Mouse (Mus musculus): ENCODE results near the gene Mafb.

Mafb gene

DNA sequence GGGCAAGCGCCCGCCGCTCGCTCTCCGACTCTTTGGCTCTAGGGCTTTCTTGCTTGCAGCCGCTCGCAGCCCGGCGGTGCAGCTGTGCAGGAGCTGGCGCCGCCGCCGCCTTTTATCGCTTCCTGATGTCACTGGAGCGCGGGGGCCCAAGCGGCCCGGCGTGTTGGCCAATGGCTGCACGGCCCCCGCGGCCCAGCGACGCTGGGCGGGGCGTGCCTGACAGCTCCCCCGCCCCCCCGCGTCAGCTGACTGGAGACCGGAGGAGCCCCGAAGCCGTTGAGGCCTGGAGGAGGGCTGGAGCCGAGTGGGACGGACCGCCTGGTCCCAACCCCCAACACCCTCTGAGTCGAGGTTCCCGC lies at the start of gene Mafb:
TSS of gene Mafb (minus strand) at position 86 of the 359 bp plus-strand sequence.
- peak; percentile 72 for ATAC-seq (ENCODE audit: low TSS enrichment)

DNA sequence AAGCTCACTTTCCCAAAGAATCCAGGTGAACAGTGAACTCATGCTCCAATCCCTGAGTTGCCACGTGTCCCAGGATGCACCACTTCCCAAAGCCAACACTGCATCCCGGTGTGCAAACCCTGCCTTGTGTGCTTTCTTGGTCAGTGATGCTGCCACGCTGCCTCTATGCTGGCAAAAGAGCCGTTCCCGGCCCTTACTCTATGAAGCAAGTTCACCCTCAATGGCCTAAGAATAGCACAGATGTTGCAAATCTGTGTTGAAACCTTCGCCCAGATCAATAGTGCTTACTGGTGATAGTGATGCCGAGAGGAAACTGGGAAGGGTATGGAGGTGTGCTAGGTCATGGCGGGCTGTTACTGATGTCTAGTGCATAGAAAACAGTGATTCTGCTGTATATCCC lies 48.3 kb upstream of the Mafb start:
- no peak for ATAC-seq (ENCODE audit: low TSS enrichment)

DNA sequence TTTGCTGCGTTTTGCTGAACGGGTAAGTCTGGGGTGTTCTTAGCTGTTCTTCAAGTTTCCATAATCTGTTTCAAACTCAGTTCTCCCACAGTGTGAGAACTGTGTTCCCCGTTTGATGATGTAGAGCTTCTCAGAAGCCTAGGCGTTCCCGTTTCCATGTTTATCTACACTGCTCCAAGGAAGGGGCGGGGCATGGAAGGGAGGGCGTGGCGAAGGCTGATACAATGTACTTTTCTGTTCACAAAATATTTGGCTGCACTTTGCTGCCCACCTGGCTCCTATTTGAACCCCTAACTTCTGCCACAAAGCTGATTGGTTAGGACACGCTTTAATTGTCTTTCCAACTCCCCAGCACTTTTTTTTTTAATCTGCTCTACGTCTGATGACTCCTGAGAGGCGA lies 47.9 kb upstream of the Mafb start:
- no peak for ATAC-seq (ENCODE audit: low TSS enrichment)

DNA sequence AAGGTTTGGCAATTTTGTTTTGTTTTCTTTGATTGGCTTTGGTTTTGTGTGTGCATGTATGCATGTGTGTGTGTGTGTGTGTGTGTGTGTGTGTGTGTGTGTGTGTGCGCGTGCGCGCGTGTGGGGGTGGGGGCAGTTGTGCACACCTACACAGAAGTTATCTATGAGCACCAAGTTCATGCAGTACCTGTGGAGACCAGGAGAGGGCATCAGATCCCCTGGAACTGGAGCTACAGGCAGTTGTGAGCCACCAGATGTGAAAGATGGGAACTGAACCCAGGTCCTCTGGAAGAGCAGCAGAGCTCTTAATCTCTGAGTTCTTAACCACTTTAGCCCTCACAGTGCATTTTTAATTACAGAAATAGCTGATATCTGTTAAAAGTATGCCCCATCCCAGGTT lies 47.1 kb upstream of the Mafb start:
- ATAC-seq (ENCODE audit: low TSS enrichment): no peak

DNA sequence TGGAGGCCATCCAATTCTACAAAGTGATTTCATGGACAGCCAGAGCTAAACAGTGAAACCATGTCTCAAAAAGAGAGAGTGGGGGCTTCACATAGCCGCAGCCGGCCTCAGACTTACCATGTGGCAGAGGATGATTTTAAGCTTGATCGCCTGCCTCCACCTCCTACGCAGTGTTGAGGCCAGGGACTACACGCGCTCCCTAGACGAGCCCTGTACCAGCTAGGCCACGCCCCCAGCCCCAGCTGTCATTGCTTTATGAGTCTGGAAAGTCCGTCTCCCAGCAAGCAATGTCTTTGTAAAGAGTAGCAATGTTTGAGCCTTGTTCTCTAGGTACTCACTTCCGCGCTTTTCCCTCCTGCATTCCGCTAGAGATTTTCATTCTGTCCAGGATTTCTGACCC lies 46.2 kb upstream of the Mafb start:
- no peak for ATAC-seq (ENCODE audit: low TSS enrichment)

DNA sequence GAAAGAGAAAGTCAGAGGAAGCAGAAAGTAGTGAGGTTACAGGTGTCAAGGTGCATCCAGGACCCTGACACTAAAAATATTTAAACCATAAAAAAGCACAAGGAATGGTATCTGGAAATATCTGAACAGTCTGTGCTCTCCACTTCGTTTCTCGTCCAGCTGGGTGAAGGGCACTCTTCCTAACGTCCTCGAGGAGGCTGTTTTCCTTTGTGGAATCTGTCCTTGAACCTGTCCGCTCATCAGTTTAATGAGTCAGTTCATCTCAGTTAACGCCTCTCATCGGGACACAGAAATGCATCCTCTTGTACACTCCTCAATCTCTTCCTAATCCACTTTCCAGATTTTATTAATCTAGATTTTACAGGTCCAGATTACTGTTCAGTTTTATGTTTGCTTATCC lies 44.6 kb upstream of the Mafb start:
- no peak for ATAC-seq (ENCODE audit: low TSS enrichment)

DNA sequence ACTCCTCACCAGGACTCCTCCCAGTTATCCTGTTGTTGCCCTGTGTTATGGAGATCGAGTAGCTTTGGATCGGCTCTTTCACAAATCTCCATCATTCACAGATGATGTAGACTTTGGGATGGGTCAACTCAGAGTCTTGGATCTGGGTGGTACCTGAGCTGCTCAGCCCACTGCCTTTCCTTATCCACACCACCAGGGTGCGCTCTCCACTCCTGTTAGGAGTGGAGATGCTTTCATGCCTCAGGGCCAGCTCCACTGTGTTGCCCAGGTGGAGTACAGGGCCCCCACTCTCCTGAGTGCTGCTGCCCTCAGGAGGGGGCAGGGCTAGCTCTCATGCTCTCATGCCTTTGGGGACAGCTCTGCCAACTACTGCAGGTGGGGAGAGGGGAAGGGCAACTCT lies 40.9 kb upstream of the Mafb start:
- ATAC-seq (ENCODE audit: low TSS enrichment): no peak

DNA sequence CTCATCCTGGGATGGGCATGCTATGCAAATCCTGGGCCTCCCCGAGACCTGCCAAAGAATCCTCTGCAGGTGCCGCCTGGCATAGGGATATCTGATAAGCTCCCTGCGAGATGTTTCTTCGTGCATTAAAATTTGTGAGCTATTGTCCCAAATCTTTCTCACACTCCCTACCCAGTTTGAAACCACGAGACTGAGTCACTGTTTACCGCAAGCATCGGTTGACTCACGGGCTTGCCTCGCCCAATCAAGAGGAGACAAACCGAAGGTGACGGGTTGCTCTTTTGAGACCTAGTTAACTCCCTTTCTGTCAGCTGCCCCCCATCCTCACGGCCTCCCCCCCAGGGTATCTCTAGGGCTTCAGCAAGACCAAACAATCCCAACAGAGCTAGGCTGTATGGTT lies 30.9 kb upstream of the Mafb start:
- ATAC-seq (ENCODE audit: low TSS enrichment): no peak

DNA sequence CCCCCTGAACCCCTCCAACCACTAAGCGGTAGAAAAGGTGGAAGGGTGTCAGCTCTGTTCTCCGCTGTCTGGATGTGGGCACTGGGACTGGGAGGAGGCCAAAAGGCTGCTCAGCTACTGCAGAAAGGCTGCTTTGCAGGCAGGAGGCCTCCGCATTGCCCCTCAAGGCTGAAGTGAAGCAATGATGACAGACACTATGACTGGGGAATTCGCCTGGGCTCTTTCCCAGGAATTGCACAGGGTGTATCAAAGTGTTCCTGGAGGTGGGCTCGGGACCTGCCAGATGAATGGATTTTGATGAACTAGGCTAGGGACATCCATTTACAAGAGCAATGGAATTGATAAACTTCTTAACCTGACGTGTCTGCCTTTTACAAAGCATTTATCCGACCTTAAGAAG lies 27.9 kb upstream of the Mafb start:
- no peak for ATAC-seq (ENCODE audit: low TSS enrichment)

DNA sequence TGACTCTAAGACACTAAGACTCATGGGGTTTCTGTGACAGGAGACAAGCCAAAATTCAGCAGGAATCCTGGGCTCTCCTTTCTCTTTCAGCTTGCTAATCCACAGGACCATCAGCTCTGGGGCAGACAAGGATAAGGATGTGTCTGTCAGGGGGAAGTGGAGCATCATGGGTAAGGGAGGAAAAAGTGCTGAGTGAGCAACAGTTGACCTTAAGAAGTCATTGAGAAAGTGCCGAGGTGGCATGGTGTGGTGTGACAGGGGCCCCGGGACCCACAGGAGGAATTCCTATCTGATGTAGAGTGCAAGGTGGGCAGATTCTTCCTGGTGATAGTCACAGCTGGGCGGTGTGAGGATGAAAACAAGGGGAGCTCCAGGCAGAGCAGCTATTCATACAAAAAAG lies 25.8 kb upstream of the Mafb start:
- ATAC-seq (ENCODE audit: low TSS enrichment): no peak

DNA sequence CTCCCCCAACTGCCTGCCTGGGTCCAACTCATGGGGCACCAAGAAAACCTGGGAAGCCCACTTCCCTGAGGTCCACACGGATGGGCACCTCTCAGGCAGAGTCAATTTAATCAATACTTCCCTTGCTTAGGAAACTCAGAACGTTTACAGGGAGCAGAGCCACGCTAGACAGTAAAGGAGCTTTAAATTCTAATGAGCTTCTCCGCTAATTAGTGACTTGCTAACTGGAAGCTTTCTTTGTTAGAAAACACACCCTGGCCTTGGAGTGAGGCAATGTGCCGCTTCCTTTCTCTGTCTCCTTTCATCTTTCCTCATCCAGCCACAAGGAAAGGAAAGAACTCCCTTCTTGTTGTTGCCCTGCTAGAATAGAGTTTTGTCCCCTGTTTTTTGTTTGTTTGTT lies 21.7 kb upstream of the Mafb start:
- no peak for ATAC-seq (ENCODE audit: low TSS enrichment)

DNA sequence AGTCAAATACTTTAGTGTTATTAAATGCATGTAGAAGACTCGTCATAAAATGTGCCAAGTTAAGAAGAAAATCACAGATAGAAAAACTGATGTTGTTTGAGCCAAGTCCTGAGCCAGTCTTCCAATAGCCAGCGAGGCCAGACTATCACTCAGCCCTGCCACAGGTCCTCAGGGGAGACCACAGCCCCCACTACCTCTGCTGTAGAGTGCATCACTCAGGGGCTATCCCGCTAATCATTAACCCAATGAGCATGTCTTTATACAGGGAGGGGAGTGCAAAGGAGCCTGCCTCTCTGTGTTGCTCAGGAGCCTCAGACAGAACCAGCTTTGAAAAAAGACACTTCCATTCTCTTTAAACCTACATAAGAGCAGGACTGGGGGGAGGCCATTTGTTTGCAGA lies 16.6 kb upstream of the Mafb start:
- no peak for ATAC-seq (ENCODE audit: low TSS enrichment)

DNA sequence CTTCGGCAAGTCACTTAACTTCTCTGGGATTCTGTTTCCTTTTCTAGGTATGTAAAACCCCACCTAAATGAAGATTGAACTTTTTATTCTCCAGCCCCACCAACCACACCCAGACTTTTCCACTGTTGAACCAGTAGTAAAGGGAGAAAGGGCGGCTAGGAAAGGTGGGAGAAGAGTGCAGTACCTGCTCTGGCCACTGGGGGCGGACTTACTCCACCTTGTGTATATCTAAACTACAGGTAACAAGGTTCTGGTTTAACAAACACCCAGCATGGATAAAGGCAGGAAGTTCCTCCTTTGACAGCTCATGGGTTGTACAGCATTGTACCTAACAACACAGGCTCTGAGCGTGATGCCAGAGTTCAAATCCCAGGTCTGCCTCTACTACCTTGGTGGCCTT lies 11.4 kb upstream of the Mafb start:
- no peak for ATAC-seq (ENCODE audit: low TSS enrichment)

DNA sequence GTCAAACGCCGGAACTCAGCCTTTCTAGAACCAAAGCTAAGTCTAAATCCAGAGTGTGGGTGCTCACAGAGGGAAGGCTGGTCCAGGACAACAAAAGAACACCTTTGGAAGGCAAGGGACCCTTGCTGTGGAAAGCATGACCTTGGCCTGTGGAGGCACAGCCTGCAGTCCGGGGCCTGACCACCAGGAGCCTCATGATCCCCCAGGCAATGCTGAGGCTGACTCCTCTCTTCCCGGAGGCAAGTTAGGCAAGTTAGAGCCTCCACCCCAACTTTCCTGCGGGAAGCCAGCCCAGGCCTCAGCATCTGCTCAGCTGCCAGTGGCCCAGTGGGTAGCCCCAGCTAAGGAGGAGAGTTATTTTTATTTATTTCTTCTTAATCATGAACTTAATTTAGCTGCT lies 9.4 kb upstream of the Mafb start:
- ATAC-seq (ENCODE audit: low TSS enrichment): no peak

DNA sequence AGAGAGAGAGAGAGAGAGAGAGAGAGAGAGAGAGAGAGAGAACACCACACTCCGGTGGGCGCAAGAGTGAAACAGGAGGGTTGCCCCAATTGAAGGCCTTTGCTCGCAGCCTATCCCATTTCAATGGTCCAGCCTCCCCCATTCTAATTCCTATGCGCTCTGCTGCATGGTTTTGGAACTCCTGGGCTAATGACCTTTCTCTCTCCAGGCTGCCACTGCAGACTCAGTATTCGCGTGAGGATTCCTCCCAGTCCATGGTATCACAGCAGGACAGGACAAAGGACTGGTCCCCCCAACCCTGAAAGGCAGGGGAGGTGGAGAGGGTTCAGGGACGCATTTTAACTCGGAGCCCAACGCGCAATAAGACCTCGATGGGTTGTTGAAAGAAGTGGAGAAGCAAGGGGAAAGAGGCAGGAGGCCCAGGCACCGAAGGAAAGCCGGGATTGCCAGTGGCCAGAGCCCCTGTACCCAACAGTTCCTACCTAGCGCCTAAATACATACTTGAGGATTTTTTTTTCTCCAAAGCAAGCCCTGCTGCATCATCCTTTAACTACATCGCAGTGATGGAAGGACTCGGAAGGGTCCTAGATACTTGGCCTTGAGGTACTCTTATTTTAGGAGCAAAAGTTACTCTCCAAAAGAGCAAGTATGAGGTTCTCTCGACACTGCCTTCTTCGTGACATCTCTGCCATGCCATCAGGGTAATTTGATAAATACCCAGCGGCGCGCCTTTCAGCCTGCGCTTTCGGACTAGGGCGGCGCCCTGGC lies 3.0 kb upstream of the Mafb start:
- no peak for ATAC-seq (ENCODE audit: low TSS enrichment)

DNA sequence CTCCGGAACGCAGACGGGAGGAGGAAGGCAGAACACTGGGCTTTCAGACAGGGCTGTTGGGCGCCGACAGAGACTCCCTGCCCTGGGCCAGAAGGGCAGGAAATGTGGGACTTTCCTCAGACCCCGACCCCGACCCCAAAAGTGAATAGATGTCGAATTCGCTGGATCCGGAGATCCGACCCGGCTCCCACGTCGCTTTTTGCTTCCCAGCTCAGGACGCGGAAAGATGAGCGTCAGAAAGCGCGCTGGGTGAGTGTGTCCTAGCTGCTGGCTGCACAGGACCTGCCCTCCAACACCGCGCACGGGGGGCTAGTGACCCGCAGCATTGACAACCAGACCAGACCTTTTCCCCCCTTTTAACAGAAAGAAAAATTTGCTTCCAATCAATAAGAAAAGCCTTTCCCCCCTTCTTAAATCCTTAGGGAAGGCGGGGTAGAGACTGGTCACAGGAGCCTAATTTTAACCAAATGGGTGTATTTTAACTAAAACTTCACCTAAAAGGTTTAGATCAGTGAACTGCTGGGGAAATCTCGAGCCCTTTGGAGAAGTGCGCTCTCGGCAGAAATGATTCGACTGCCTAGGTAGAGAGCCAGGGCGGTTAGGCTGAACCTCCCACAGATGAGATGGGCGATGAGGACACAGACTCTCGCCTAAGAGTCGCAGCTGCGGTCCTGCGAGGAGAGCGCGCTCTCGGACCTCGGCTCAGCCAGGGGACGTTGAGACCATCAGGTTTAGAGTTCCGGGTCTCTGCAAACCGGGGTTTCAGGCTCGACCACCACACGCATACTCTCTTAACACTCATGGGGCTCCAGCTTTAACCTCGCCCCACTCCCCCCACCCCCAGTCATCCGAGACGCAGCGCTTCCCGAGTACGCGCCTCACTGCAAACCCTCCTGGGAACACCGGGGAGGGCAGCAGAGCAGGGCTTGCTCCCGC lies 1.8 kb upstream of the Mafb start:
- no peak for ATAC-seq (ENCODE audit: low TSS enrichment)

DNA sequence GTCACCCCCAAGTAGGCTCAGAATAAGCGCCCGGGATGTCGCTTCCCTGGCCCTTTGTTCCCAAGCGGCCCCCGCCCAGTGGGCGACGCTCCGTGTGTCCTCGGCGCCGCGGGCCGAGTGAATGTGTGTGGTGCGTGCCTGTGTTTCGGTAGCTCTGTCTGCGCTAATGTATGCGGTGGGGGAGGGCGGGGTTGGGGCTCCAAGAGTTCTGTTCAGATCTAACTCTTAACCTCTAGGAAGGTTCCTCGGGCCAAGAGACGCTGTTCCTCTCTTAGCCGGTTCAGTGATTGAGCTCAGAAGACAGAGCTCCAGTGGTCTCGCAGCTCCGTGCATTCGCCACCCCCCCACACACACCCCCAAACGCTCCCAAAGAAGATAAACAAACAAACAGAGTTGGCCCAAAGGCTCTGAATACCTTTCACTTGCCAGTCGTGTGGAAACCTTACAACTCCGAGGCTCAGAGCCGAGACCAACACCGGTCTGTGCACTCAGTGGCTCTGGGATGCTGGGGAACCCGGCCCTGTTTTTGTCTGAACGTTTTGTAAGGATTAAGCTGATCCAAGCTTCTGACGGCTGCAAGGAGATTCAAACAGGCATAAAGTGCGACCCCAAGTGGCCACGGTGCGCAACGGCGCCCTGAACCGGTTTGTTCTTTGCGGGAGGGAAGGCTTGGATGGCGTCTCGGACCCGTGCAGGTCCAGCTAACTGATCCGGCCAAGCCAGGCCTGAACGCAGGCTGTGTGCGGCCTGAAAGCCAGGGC lies 763 bp upstream of the Mafb start:
- peak; percentile 70 for ATAC-seq (ENCODE audit: low TSS enrichment)

DNA sequence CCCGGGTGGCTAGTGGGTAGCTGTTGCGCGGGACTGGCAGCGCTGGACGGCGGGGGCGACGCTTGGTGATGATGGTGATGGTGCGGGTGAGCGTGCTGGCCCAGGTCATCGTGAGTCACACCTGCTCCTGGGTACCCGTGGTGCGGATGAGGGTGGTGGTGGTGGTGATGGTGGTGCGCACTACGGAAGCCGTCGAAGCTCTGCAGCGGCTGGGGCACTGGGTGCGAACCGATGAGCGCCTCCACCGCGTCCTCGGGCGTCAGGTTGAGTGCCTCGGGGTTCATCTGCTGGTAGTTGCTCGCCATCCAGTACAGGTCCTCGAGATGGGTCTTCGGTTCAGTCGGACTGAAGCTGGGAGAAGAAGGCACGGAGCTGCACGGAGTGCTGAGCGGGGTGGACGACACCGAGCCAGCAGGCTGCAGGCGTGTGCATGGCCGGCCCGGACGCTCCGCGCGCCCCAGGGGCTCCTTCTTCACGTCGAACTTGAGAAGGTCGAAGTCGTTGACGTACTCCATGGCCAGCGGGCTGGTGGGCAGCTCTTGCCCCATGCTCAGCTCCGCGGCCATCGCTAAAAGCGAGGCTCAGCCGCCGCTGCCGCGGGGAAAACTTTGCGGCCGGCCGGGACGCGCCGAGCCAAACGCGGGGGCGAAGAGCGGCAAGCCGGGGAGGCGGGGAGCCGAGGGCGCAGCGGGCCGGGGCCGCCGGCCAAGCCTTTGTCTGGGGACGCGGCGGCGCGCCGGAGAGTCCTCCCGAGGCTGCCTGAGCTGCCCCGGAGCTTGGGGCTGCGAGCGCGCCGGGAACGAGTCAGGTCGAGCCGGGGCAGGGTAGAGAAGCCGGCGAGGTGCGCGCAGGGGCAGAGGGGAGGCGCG lies 520 bp downstream of the Mafb start:
- ATAC-seq (ENCODE audit: low TSS enrichment): no peak

DNA sequence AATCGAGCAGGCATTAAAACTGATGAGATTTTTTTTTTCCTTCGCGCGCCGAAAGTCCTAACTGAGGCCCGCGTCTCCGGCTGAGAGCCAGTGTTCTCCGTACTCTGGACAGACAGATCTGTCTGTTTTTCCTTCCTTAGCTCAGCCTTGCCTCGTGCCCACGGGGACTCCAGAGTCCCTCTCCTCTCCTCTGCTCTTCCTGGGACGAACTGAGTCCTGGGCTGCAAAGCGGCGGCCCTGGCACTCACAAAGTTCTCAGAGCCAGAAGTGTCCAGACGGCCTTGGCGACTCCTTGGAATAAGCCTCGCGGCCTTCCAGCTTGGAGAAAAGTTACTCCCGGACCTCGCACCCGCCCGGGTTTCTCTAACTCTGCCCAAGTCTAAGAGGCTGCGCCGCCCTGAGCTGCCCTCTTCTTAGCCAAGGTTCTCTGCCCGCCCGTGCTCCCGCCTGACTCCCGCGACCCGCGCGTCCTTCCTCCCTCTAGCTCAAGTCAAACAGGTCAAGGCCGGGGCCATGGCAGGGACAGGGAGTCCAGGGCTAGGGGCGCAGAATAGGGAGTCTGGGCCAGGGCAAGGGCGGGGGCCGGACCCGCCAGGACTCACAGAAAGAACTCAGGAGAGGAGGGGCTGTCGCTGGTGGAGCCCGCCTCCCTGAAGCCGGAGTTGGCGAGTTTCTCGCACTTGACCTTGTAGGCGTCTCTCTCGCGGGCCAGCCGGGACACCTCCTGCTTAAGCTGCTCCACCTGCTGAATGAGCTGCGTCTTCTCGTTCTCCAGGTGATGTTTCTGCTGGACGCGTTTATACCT lies 1.6 kb downstream of the Mafb start:
- no peak for ATAC-seq (ENCODE audit: low TSS enrichment)

DNA sequence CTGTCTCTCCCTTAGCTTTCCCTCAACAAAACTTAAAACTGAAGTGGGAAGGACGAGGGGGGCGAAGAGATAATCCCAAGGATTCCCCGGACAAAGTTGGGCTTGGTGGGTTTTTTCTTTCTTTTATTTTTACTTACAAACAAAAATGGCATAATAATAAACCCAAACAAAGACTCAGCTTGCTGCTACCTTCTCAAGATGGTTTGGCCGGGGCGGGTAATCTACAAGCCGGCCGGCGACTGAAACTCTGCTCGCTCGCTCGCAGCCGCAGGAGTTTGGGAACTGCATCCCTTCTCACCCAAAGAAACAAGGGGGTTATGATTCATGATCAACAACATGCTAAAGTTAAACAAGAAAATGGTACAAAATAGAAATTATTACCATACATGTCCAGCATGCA lies 2.2 kb downstream of the Mafb start:
- ATAC-seq (ENCODE audit: low TSS enrichment): no peak
